Mouse (Mus musculus): ENCODE results near the gene Galnt9. TPM values are rescaled to one million over a fixed set of nuclear protein-coding genes. Genes with fewer than 3 reads are reported as not detected.

The Galnt9 gene
- polyA plus RNA-seq, 1 experiment = 2.0 TPM

- Histone ChIP-seq H3K4me1 (ENCODE audit: control insufficient read depth, insufficient read depth, low read length) (no peaks in the 10 kb centered on the region), H3K27ac (ENCODE audit: insufficient read depth, low read depth, low read length) (no peak overlapping the region), H3K4me3 (ENCODE audit: insufficient read depth, low read length) (no peak overlapping the region)
- TF ChIP-seq POLR2A (IDR thresholded peaks at IDR 0.05; ENCODE audit: borderline replicate concordance, low read depth, low read length) = no peak
- TF ChIP-seq CTCF (IDR thresholded peaks at IDR 0.05; ENCODE audit: low read depth, low read length) = no peak
These were observed 30.7 kb downstream of the Galnt9 start for GRCm38 (mm10) chr5:110574888-110575287.

DNA sequence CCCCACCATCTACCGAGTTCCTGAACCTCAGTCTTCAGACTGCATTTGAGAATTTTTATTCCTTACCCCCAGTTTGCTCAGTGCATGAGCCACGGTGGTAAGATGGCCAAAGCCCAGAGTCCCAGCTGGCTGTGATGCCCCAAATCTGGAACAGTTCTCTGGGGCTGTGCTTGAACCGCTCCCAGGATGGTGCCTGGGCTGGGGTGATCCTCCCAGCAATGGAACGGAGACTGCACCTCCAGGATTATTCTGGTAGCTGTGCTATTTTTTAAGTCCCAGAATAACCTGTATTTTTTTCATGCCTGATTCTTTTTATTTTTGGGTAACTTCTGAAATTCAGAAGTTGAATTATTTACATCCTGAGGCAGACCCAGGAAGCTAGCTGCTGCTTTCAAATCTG is 35.1 kb downstream of the Galnt9 start:
- H3K27ac ChIP-seq (ENCODE audit: insufficient read depth, low read depth, low read length) = no peak overlapping the region
- TF ChIP-seq POLR2A (IDR thresholded peaks at IDR 0.05; ENCODE audit: borderline replicate concordance, low read depth, low read length) = no peak
- TF ChIP-seq CTCF (IDR thresholded peaks at IDR 0.05; ENCODE audit: low read depth, low read length) = no peak
- no peak overlapping the region for H3K4me3 ChIP-seq (ENCODE audit: insufficient read depth, low read length)
- H3K4me1 ChIP-seq (ENCODE audit: control insufficient read depth, insufficient read depth, low read length) = peaks cover 11% of the 10 kb centered on the region

DNA sequence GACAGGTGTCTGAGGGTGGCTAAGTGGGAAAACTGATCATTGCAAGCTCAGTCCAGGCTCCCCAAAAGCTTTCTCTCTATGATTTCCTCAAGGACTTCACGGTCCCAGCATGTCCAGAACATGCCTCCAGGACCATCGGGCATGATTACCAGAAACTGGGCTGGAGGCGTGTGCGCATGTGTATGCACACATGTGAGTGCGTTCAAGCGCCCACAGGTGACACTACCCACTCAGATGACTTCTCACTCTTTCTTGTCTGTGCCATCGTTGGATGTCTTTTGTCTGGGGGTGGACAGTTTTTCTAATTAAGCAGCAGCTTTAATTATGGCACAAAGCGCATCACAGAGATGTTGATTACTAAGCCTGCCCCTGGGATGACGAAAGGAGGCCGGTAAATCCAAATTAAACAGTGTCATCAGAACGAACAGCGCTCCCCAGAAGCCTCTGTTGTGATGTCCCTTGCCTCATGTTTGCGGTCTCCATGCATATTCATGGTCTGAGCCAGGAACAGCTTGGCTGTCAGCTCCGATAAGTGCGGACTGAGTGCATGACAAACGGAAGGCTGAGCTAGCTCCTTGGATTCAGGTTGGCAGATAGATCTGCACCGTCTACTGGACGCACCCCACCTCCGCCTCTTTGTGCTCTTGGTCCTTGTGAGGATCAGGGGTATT is 36.5 kb downstream of the Galnt9 start:
- Histone ChIP-seq H3K4me1 (ENCODE audit: control insufficient read depth, insufficient read depth, low read length) (peaks cover 11% of the 10 kb centered on the region), H3K4me3 (ENCODE audit: insufficient read depth, low read length) (no peak overlapping the region), H3K27ac (ENCODE audit: insufficient read depth, low read depth, low read length) (no peak overlapping the region)
- no peak for TF ChIP-seq POLR2A (IDR thresholded peaks at IDR 0.05; ENCODE audit: borderline replicate concordance, low read depth, low read length)
- TF ChIP-seq CTCF (IDR thresholded peaks at IDR 0.05; ENCODE audit: low read depth, low read length) = no peak

DNA sequence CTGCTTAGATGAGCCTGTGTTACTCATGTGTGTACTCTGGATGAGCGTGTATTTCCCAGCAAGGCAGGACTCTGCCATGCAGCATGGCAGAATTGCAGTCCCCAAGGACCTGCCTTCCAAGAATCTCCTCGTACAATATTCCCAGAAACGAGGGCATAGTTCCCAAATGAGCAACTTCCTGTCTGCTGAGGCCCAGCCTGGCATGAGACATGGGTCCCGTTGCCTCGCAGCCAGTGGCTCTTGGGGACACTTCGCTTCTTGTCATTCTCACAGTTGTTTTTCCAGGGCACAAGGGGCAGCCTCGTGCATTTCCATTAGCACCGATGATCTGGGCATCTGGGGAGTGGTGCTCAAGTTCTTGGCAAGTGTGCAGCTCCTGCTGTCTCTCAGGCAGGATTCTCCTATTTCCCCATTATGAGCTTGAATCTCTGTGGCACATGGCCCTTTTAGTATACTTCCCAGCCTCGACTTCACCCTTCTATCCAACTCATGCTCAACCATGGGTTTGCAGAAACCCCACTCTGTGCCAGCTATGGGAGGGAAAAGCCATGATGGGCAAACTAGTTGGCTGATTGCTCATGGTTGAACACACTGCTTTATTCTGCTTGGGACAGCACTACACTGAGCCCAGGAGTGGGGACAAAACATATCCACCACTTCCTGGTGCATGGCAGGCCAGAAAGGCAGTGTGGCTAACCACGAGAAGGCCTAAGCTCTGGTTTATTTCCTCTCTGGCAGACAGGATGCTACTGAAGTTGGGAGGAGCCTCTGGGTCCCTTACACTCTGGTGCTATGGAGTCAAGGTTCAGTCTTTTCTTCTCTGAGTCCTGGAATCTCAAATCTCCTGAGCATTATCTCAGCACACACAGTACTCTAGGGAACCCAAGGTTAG is 38.7 kb downstream of the Galnt9 start:
- TF ChIP-seq CTCF (IDR thresholded peaks at IDR 0.05; ENCODE audit: low read depth, low read length) = peak; percentile 3; the same call in 1 of the 2 replicates
- TF ChIP-seq POLR2A (IDR thresholded peaks at IDR 0.05; ENCODE audit: borderline replicate concordance, low read depth, low read length) = no peak
- no peak overlapping the region; the same call in 1 of the 2 replicates for H3K27ac ChIP-seq (ENCODE audit: insufficient read depth, low read depth, low read length)
- H3K4me1 ChIP-seq (ENCODE audit: control insufficient read depth, insufficient read depth, low read length) = peaks cover 11% of the 10 kb centered on the region
- no peak overlapping the region for H3K4me3 ChIP-seq (ENCODE audit: insufficient read depth, low read length)

DNA sequence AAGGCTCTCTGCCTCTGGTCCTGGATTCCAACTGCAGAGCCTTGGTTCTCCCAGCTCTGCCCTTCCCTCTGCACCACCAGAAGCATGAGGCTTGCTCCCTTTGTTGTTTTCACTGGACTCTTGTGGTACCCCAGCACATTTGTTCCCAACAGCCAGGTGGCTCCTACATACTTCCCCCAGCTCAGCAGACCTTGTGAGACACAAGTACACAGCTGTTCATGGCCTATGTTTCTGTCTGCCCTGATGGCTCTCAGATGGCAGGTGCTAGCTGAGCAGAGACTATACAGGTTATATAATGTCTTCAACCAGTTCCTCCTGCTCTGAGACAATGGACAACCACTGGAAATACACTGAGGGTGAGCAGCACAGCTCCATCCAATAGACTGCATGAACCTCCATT is 43.3 kb downstream of the Galnt9 start:
- no peak for TF ChIP-seq POLR2A (IDR thresholded peaks at IDR 0.05; ENCODE audit: borderline replicate concordance, low read depth, low read length)
- TF ChIP-seq CTCF (IDR thresholded peaks at IDR 0.05; ENCODE audit: low read depth, low read length) = no peak

GRCm38 (mm10) chr5:110589833-110590232 is 45.7 kb downstream of the Galnt9 start:
- Histone ChIP-seq H3K27ac (ENCODE audit: insufficient read depth, low read depth, low read length) (no peak overlapping the region), H3K4me1 (ENCODE audit: control insufficient read depth, insufficient read depth, low read length) (peaks cover 3% of the 10 kb centered on the region), H3K4me3 (ENCODE audit: insufficient read depth, low read length) (no peak overlapping the region)
- TF ChIP-seq POLR2A (IDR thresholded peaks at IDR 0.05; ENCODE audit: borderline replicate concordance, low read depth, low read length) (no peak), CTCF (IDR thresholded peaks at IDR 0.05; ENCODE audit: low read depth, low read length) (no peak)

More for the DNA sequence above, 43.3 kb downstream of the Galnt9 start:
- H3K4me3 ChIP-seq (ENCODE audit: insufficient read depth, low read length) = no peak overlapping the region
- no peak overlapping the region for H3K27ac ChIP-seq (ENCODE audit: insufficient read depth, low read depth, low read length)
- peaks cover 13% of the 10 kb centered on the region for H3K4me1 ChIP-seq (ENCODE audit: control insufficient read depth, insufficient read depth, low read length)

DNA sequence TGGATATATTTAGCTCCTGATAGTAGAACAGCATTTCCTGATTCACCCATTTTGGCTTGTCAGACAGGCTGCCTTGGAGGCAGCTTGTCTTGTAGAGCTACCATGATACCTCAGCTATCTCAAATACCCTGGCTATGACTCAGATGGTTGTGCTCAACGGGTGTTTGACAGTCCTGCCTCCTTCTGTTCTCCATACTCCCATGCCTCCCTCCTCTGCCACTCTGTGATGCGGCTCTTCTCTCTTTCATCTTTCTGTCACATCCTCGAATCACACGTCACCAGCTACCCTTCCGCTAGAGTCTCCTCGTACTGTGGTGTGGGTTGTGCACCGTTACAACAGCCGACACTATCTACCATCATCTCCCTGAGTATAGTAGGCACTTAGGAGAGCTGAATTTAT is 50.3 kb downstream of the Galnt9 start:
- no peak for TF ChIP-seq CTCF (IDR thresholded peaks at IDR 0.05; ENCODE audit: low read depth, low read length)
- no peak for TF ChIP-seq POLR2A (IDR thresholded peaks at IDR 0.05; ENCODE audit: borderline replicate concordance, low read depth, low read length)
- Histone ChIP-seq H3K4me1 (ENCODE audit: control insufficient read depth, insufficient read depth, low read length) (peaks cover 7% of the 10 kb centered on the region), H3K4me3 (ENCODE audit: insufficient read depth, low read length) (no peak overlapping the region), H3K27ac (ENCODE audit: insufficient read depth, low read depth, low read length) (no peak overlapping the region)

DNA sequence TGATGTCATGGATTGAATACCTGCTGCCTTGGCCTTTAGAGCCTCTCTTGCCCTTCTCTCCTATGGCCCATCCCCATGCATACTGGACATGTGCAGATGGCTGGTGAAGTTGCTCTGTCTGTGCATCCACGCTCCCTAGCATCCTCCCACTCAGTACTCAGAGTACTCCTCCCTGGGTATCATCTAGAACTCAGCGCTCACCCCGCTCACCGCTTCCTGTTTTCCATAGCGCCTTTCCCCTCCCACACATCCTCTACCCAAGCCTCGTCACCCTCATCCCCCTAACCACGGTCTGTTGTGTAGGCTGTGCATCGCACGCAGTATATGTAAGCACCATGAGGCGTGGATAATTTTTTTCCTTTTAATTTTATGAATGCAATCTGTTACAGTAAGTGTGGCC is 51.2 kb downstream of the Galnt9 start:
- TF ChIP-seq POLR2A (IDR thresholded peaks at IDR 0.05; ENCODE audit: borderline replicate concordance, low read depth, low read length) = no peak
- TF ChIP-seq CTCF (IDR thresholded peaks at IDR 0.05; ENCODE audit: low read depth, low read length) = no peak
- no peak overlapping the region for H3K27ac ChIP-seq (ENCODE audit: insufficient read depth, low read depth, low read length)
- 0 out of 2 replicates have a peak, but pooled peaks cover 5% of the 10 kb centered on the region for H3K4me1 ChIP-seq (ENCODE audit: control insufficient read depth, insufficient read depth, low read length)
- H3K4me3 ChIP-seq (ENCODE audit: insufficient read depth, low read length) = no peak overlapping the region

DNA sequence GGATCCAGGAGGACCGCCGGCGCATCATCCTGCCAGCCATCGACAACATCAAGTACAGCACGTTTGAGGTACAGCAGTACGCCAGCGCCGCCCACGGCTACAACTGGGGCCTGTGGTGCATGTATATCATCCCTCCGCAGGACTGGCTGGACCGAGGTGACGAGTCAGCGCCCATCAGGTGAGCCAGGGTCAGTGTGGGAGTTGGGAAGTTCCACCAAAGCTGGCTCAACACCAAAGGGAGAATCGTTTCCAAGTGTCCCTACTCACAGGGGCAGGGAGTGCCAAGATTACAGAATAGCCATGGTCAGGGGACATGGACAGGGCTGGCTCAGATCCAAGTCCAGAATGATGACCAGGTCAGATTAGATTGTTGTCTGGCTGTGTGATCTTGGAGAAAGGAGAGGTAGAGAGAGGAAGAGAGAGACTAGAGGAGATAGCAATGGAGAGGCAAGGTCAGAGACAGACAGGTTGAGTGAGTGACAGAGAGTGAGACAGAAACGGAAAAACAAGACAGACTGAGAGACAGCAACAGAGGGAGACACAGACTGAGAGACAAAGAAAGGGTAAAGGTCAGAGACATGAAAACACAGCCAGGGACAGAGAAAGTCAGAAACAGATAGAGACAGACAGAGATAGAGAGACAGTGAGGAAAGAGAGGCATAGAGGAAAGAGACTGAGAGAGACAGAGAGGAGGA is 52.1 kb downstream of the Galnt9 start:
- TF ChIP-seq CTCF (IDR thresholded peaks at IDR 0.05; ENCODE audit: low read depth, low read length) = no peak
- TF ChIP-seq POLR2A (IDR thresholded peaks at IDR 0.05; ENCODE audit: borderline replicate concordance, low read depth, low read length) = no peak
- no peak overlapping the region for H3K27ac ChIP-seq (ENCODE audit: insufficient read depth, low read depth, low read length)
- 0 out of 2 replicates have a peak, but pooled peaks cover 5% of the 10 kb centered on the region for H3K4me1 ChIP-seq (ENCODE audit: control insufficient read depth, insufficient read depth, low read length)
- no peak overlapping the region for H3K4me3 ChIP-seq (ENCODE audit: insufficient read depth, low read length)
